Mouse (Mus musculus) megakaryocyte, embryonic 14.5 days (primary cell): ENCODE results near the gene Zfp933.
"Not testable (repeated sequence)": the region's sequence is repeated elsewhere in the genome, so short reads cannot be mapped to it uniquely, and the experiment has no call there.

ENCODE experiments used
- FLI1 ChIP-seq: IDR thresholded peaks from 2 replicates; pipeline ENCODE4 v1.6.1; 2012; ENCODE audit warnings: low read length, inconsistent platforms, mixed read lengths
- GATA1 ChIP-seq: IDR thresholded peaks from 3 replicates; pipeline ENCODE4 v1.6.1; 2012; ENCODE audit warnings: mixed read lengths, low read length, inconsistent platforms, borderline replicate concordance

DNA sequence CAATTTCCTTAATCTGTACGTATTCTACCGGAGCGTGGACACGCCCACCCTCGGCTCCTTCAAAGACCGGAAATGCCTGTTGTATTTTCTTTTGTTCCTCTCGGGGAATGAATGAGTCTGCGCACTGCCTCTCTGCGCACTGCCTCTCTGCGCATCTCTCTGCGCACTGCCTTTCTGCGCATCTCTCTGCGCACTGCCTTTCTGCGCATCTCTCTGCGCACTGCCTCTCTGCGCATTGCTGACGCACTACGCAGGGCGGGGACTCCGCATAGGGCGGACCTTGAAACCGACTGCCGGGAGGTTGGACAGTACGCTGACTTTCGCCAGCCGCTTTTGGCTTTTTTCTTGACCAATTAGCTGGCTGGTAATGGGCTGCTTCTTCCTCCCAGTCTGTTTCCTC is 8.9 kb downstream of the Zfp933 start:
- TF ChIP-seq GATA1, FLI1: not testable (repeated sequence)
